Mouse (Mus musculus): ENCODE results near the gene G3bp1. TPM values are rescaled to one million over a fixed set of nuclear protein-coding genes. Genes with fewer than 3 reads are reported as not detected.

G3bp1 gene
- total RNA-seq (2023): 10 to 100 TPM; 51.5 to 67.0 TPM

GRCm38 (mm10) chr11:55469048-55469843 lies at the start of gene G3bp1:
Gene G3bp1, plus strand, starts transcription at chr11:55469685.

GRCm38 (mm10) chr11:55422978-55423377 lies 46.5 kb upstream of the G3bp1 start, which contains the start of gene Sparc:
Gene Sparc, minus strand, starts transcription at chr11:55423183.

GRCm38 (mm10) chr11:55461019-55461645 lies 8.4 kb upstream of the G3bp1 start, which contains the start of gene Atox1:
Gene Atox1, minus strand, starts transcription at chr11:55461239.

Other genes starting within 250 kb of the G3bp1 start
- gene Fat2, start 133.1 kb upstream of the G3bp1 start, total RNA-seq (2023): 10 to 100 TPM in 1 of 2 experiments, 1 to 10 TPM in 1; 7.3 to 11.1 TPM
- gene Sparc, start 46.5 kb upstream of the G3bp1 start, total RNA-seq (2023): 1 to 10 TPM; 3.7 to 4.1 TPM
- 100 to 1,000 TPM; 378 to 402 TPM for gene Atox1, start 8.4 kb upstream of the G3bp1 start, total RNA-seq (2023)
- gene Glra1, start 138.5 kb downstream of the G3bp1 start, total RNA-seq (2023): not detected